Mouse (Mus musculus) midbrain, embryonic 14.5 days (tissue): ENCODE measurements around the gene Gsdma3. TPM values are rescaled to one million over a fixed set of nuclear protein-coding genes. Genes with fewer than 3 reads are reported as not detected.

Source experiments
- ATAC-seq: fragments of 200-750 bp; cut with Nextera tagmentation; 2 replicates; pipeline ENCODE4 v1.8.0; 2017; ENCODE audit warnings: moderate number of reproducible peaks, moderate library complexity; ENCODE audit not compliant: low FRiP score, low TSS enrichment
- DNase-seq: peaks from one replicate; pipeline ENCODE4 v3.0.0-alpha.2; 2015
- H3K27ac ChIP-seq: fragments of 300-500 bp; sonication (generic); replicated peaks from 2 replicates; pipeline ENCODE4 v1.5.1; 2014; ENCODE audit warnings: mild to moderate bottlenecking, low read depth, low read length, moderate library complexity
- H3K27me3 ChIP-seq: fragments of 300-500 bp; sonication (generic); 2 replicates; pipeline ENCODE4 v1.6.1; 2014; ENCODE audit warnings: low read length, control low read depth, mixed read lengths; ENCODE audit not compliant: control insufficient read depth, insufficient read depth
- H3K36me3 ChIP-seq: fragments of 300-500 bp; sonication (generic); 2 replicates; pipeline ENCODE4 v1.6.1; 2014; ENCODE audit warnings: low read length, control low read depth; ENCODE audit not compliant: control insufficient read depth, insufficient read depth
- H3K4me1 ChIP-seq: fragments of 300-500 bp; sonication (generic); 2 replicates; pipeline ENCODE4 v1.6.1; 2014; ENCODE audit warnings: mild to moderate bottlenecking, antibody characterized with exemption, low read length, control low read depth; ENCODE audit not compliant: control insufficient read depth, insufficient read depth
- H3K4me2 ChIP-seq: fragments of 300-500 bp; sonication (generic); 2 replicates; pipeline ENCODE4 v1.6.1; 2014; ENCODE audit warnings: mild to moderate bottlenecking, low read length, moderate library complexity
- H3K4me3 ChIP-seq: fragments of 300-500 bp; sonication (generic); replicated peaks from 2 replicates; pipeline ENCODE4 v1.5.1; 2014; ENCODE audit warnings: low read depth, low read length
- H3K9ac ChIP-seq: fragments of 300-500 bp; sonication (generic); replicated peaks from 2 replicates; pipeline ENCODE4 v1.6.1; 2014; ENCODE audit warnings: mild to moderate bottlenecking, low read length, moderate library complexity
- H3K9me3 ChIP-seq: fragments of 300-500 bp; sonication (generic); 2 replicates; pipeline ENCODE4 v1.6.1; 2016; ENCODE audit warnings: low read length, control low read depth, mixed read lengths; ENCODE audit not compliant: control insufficient read depth
- WGBS: fragments of 180-500 bp; shearing (Covaris S2); extraction: QIAGEN DNeasy Blood & Tissue Kit; methylation state at CpG from one replicate; pipeline ENCODE4 v1.1.7; 2014; 5-methylcytosine and 5-hydroxymethylcytosine counted together
- polyA plus RNA-seq: library from polyadenylated mRNA; unstranded; fragments of >200 nt; fragmentation: Nextera tagmentation; extraction: Ambion mirVana; gene quantifications from 2 replicates; pipeline ENCODE4 v1.2.1, GENCODE M21; 2014

The Gsdma3 gene
- not detected in 2 replicates for polyA plus RNA-seq

DNA sequence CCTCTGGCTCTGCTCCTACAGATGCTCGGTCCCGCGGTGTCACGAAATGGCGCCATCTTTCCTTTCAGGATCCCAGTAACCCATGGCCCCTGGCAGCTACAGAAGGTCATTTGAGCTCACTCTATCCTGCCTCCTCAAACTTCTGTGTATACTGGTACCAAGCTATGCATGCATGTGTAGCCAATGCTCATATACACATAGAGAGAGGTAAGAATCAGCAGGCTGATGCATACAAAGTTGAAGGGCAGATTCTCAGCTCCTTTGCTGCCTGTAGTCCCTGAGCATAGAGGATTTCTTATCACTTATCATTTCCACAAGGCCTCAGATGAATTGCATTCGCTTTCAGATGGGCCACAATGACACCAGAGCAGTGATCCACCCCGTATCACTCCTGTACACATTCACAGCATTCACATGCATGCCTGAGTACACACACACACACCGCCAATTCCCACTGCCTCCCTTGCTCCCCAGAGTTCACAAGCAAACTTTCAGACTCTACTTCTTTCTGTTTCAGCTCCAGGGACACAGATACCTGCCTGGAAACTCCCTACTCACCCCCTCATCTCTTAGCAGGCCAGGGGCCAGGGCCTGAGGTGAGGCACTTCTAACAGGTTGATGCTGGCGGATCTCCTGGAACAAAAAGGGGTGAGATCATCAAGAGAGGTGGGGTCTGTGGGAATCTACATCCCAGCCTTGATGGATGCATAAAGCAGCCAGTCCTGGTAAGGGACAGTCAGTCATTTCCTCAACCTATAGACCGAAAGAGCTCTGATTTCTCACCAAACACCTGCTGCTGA lies at the start of gene Gsdma3, which contains the start of gene Gm12355:
TSS of gene Gsdma3 (plus strand) at position 750 of the 800 bp plus-strand sequence.
TSS of gene Gm12355 (minus strand) at position 51 of the 800 bp plus-strand sequence.
- Histone ChIP-seq H3K4me1 (no peaks in the 10 kb centered on the region), H3K27ac (no peak within 1 kb of the TSS), H3K9me3 (no peaks in the 10 kb centered on the region), H3K4me2 (no peak within 1 kb of the TSS), H3K9ac (no peak within 1 kb of the TSS), H3K27me3 (no peaks in the 10 kb centered on the region), H3K4me3 (no peak within 1 kb of the TSS), H3K36me3 (no peaks in the 10 kb centered on the region)
- DNase-seq (no peak), ATAC-seq (no peak)
- 91% methylated on average over 10 of the region's 10 CpGs for WGBS

DNA sequence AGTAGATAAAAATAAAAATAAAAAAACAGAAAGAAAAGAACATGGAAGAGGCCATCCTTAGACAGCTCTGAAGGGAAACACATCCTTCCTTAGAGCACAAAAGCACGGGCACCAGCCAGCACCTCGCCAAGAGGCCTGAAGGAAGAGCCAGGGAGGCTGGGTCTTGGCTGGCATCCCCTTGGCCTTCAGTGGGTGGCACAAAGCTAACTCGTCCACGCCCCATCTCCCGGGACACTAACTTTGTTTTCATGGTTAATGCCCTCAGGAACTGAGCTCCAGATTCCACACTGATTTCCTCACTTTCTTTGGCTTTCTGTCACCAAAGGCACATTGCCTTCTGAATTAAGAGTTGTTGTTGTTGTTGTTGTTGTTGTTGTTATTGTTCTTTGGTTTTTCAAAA lies 48.4 kb upstream of the Gsdma3 start:
- Histone ChIP-seq H3K27ac (no peak overlapping the region), H3K9me3 (no peaks in the 10 kb centered on the region), H3K9ac (no peak overlapping the region), H3K4me1 (no peaks in the 10 kb centered on the region), H3K27me3 (no peaks in the 10 kb centered on the region), H3K4me3 (no peak overlapping the region), H3K36me3 (peaks cover 25% of the 10 kb centered on the region), H3K4me2 (no peak overlapping the region)
- DNase-seq (no peak), ATAC-seq (no peak)
- WGBS, result 90% methylated on average over 5 of the region's 5 CpGs

DNA sequence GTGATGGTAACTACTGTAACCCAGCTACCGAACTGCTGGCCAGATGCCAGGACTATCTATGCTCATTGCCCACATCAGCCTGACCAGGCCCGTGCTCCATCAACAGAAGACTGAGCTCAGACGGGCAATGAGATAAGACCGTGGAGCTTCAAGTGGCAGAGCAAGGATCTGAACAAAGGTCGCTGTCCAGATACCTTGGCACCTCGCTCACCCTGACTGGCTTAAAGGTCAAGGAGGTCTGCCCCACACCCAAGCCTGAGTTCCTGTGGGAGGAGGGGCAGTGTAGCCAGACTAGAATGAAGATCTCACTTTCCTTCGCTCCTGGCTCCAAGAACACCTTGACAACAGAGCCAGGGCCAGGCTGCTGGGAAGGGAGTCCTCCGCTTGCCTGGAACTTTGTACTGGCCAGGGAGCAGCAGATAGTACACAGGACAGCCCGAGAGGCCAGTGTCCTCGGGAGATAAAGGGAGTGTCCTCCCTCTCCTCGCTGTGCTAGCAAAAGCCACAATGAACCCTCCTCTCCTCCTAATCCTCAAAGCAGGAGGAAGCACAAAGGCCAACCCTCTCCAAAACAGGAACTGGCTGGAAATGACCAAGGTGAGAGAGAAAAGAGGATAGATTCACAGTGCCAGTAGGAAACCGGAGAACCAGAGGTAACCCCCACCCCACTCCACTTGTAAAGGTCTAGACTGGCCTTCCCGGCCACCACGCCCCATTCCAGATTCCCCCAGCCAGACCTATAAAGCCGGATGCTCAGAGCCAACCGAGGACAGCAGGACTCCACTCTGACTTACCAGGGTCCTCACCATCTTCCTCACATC lies 45.6 kb upstream of the Gsdma3 start:
- peaks cover 5% of the 10 kb centered on the region for H3K4me1 ChIP-seq
- no peak overlapping the region for H3K27ac ChIP-seq
- DNase-seq (no peak), ATAC-seq (no peak)
- H3K4me3 ChIP-seq, result no peak overlapping the region
- H3K36me3 ChIP-seq, result peaks cover 34% of the 10 kb centered on the region
- no peaks in the 10 kb centered on the region for H3K9me3 ChIP-seq
- H3K4me2 ChIP-seq, result no peak overlapping the region
- no peak overlapping the region for H3K9ac ChIP-seq
- no peaks in the 10 kb centered on the region for H3K27me3 ChIP-seq
- 72% methylated on average over 16 of the region's 16 CpGs for WGBS

DNA sequence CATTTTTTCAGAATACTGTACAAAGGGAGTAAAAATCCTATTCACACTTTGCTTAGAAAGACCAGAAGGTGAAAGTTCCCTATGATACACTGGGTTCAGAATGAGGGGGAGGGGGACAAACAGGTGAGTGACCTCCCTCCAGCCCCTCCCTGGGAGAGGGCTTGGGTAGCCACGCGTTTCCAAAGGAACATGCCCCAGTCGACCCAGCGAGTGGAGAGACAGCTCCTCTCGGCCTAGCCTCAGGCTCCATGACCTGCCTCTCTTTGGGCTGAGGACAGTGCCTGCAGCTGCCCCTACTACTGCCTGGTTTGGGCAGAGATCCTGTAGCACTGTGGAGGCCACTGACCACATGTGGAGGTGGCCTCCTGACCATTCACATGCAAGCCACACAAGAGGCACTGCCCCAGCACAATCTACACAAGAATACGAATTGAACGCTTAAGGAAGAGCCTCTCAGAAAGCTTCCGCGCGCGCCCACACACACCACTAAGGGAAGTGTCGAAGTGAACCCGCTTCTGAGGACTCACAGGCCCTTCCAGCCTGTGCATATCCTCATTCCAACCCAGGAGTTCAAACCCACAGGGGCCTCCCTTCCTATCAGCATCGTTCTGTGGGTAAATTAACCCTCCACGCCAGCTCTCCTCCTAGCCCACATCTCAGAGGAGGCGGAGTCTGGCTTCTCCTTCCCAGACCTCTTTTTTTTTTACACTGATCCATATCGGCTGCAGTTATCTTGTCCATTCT lies 44.7 kb upstream of the Gsdma3 start:
- ATAC-seq (no peak), DNase-seq (no peak)
- Histone ChIP-seq H3K9ac (no peak overlapping the region), H3K27me3 (no peaks in the 10 kb centered on the region), H3K4me1 (peaks cover 14% of the 10 kb centered on the region), H3K4me3 (no peak overlapping the region), H3K9me3 (no peaks in the 10 kb centered on the region), H3K4me2 (no peak overlapping the region), H3K27ac (no peak overlapping the region), H3K36me3 (peaks cover 34% of the 10 kb centered on the region)
- 67% methylated on average over 17 of the region's 17 CpGs for WGBS

DNA sequence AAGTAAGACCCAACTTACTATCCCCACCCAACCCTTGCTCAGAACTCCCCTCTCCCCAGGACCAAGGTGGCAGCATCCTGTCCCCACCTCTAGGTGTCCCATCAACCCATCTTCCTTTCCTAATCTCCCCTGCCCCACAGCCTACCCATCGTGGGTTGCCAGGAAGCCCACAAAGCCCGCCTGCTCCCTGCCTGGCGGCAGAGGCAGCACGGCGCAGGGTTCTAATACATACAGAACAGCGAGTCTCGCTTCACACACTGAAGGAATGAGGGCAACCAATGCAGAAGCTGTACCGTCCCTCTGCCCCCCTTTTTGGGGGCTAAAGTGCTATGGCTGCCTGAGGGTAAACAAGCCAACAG lies 44.2 kb upstream of the Gsdma3 start:
- Histone ChIP-seq H3K9ac (no peak overlapping the region), H3K27ac (no peak overlapping the region), H3K4me2 (no peak overlapping the region), H3K36me3 (peaks cover 34% of the 10 kb centered on the region), H3K4me3 (no peak overlapping the region), H3K27me3 (no peaks in the 10 kb centered on the region), H3K9me3 (no peaks in the 10 kb centered on the region), H3K4me1 (peaks cover 14% of the 10 kb centered on the region)
- DNase-seq (no peak), ATAC-seq (no peak)
- WGBS, result 81% methylated on average over 8 of the region's 8 CpGs

DNA sequence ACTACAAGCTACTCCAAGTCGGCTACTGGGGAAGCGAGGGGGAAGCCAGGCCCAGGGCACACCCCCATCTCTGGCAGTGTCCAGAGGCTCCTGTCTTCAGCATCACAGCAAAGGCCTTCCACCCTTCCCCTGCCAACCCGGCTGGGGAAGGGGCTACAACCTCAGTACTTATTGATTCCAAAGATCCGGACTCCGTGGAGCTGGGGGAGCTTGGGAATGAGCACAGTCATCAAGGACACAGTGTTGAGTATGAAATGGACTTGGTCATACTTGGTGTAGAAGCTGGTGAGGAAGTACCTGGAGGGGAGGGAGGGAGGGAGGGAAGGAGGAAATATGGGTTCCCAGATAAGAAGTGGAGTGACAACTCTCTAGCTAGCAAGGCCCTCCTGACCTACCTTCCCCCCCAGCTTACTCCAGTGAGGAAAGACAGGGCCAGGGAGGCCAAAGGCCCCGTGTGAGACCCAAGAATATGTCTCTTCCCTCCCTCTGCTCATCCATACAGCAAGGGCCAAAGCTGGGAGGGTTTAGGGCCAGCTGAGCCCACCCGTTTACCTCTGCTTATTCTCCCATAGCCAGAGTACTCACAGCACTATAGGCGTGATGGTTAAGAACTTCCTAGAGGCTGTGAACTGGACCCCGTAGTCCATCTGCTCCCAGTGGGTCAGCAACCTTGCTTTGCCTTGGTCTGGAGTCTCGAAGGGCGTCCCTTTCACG lies 43.5 kb upstream of the Gsdma3 start:
- Histone ChIP-seq H3K9me3 (no peaks in the 10 kb centered on the region), H3K4me2 (no peak overlapping the region), H3K9ac (no peak overlapping the region), H3K4me1 (peaks cover 18% of the 10 kb centered on the region), H3K27me3 (no peaks in the 10 kb centered on the region), H3K4me3 (no peak overlapping the region), H3K27ac (no peak overlapping the region), H3K36me3 (peaks cover 34% of the 10 kb centered on the region)
- DNase-seq (no peak), ATAC-seq (no peak)
- 88% methylated on average over 12 of the region's 12 CpGs for WGBS

DNA sequence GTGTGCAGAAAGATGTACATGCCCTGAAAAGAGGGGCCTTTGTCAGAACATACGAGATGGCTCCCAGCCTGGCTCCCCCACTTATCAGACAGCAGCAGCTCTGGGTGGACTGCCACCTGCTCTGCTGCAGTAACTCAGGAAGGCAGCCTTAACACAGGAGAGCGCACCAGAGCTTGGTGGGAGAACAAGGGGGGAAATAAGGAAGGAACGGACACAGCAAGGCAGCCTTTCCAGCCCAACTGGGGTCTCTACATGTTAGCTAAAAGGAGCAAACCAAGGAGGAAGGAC lies 43.0 kb upstream of the Gsdma3 start:
- DNase-seq (no peak), ATAC-seq (no peak)
- no peak overlapping the region for H3K4me3 ChIP-seq
- H3K9me3 ChIP-seq, result no peaks in the 10 kb centered on the region
- H3K36me3 ChIP-seq, result peaks cover 34% of the 10 kb centered on the region
- no peak overlapping the region for H3K27ac ChIP-seq
- WGBS, result 91% methylated on average over 3 of the region's 3 CpGs
- H3K4me2 ChIP-seq, result no peak overlapping the region
- no peak overlapping the region for H3K9ac ChIP-seq
- H3K4me1 ChIP-seq, result peaks cover 23% of the 10 kb centered on the region
- H3K27me3 ChIP-seq, result no peaks in the 10 kb centered on the region

DNA sequence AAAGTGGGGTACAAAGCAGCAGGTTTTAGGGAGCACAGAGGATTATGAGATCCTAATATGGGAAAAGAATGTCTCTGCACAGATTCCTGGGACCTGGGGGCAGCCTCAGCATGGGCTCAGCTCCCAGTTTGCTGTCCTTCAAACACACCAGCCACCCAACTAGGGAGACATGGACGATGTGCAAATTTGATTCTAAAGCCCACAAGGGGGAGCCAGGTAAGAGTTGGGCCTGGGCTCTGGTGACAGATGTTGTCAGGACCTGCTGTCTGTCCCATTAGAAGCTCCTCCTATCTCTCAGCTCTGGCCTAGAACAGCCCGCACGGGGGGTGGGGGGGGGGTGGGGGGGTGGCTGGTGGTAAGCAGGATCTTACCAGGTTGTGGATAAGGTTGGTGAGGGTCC lies 42.6 kb upstream of the Gsdma3 start:
- Histone ChIP-seq H3K36me3 (peaks cover 34% of the 10 kb centered on the region), H3K4me3 (no peak overlapping the region), H3K27ac (no peak overlapping the region), H3K4me1 (peaks cover 26% of the 10 kb centered on the region), H3K4me2 (no peak overlapping the region), H3K9ac (no peak overlapping the region), H3K9me3 (no peaks in the 10 kb centered on the region), H3K27me3 (no peaks in the 10 kb centered on the region)
- DNase-seq, result no peak
- 47% methylated on average over 3 of the region's 3 CpGs for WGBS
- ATAC-seq, result no peak
